Mouse (Mus musculus) G1E-ER4 (cell line): ENCODE data around the gene Mcm9. TPM values are rescaled to one million over a fixed set of nuclear protein-coding genes. Genes with fewer than 3 reads are reported as not detected.

Experiments
- GATA1 ChIP-seq: IDR thresholded peaks from one replicate; pipeline ENCODE4 v1.8.0; 2012; ENCODE audit warnings: low read length, inconsistent platforms
- polyA plus RNA-seq: library from polyadenylated mRNA; stranded (reverse); fragments of >175 nt; gene quantifications from 2 replicates; pipeline ENCODE4 v1.2.3, GENCODE M21; 2012

Mcm9 gene
- polyA plus RNA-seq, 1 experiment, result 2.3 TPM

GRCm38 (mm10) chr10:53519068-53519954 is 110.9 kb downstream of the Mcm9 start:
- no peak for TF ChIP-seq GATA1

GRCm38 (mm10) chr10:53518599-53518913 is 111.7 kb downstream of the Mcm9 start:
- TF ChIP-seq GATA1, result no peak

GRCm38 (mm10) chr10:53517770-53518598 is 112.3 kb downstream of the Mcm9 start:
- TF ChIP-seq GATA1, result no peak

- no peak for TF ChIP-seq GATA1
Measured at GRCm38 (mm10) chr10:53512491-53512890, 117.7 kb downstream of the Mcm9 start.

- TF ChIP-seq GATA1, result no peak
Measured at GRCm38 (mm10) chr10:53509158-53509773, 121.0 kb downstream of the Mcm9 start.

GRCm38 (mm10) chr10:53508676-53509075 is 121.6 kb downstream of the Mcm9 start:
- no peak for TF ChIP-seq GATA1

- no peak for TF ChIP-seq GATA1
Measured at GRCm38 (mm10) chr10:53505526-53505925, 124.7 kb downstream of the Mcm9 start.

GRCm38 (mm10) chr10:53505069-53505468 is 125.2 kb downstream of the Mcm9 start:
- no peak for TF ChIP-seq GATA1

GRCm38 (mm10) chr10:53502875-53503816 is 127.1 kb downstream of the Mcm9 start:
- no peak for TF ChIP-seq GATA1

- TF ChIP-seq GATA1, result no peak
Measured at GRCm38 (mm10) chr10:53502471-53502870, 127.8 kb downstream of the Mcm9 start.

- TF ChIP-seq GATA1, result no peak
Measured at GRCm38 (mm10) chr10:53499518-53499917, 130.7 kb downstream of the Mcm9 start.

GRCm38 (mm10) chr10:53493954-53494353 is 136.3 kb downstream of the Mcm9 start:
- no peak for TF ChIP-seq GATA1

Other genes starting within 250 kb of the Mcm9 start
- gene Asf1a, start 33.7 kb downstream of the Mcm9 start, polyA plus RNA-seq, result 5.9 and 10.0 TPM in 2 replicates
- not detected in 2 replicates for gene Fam184a, start 120.7 kb upstream of the Mcm9 start, polyA plus RNA-seq